In genomic region chr2:174900671-174900991, GRCm38 (mm10) we compare ENCODE assay signal across 8 mouse cellular contexts.
DNase-seq lines count a peak whose midpoint lies in the region; ATAC-seq lines count a peak whose summit lies in the region.

No protein-coding gene starts in this region.

- no peak for ATAC-seq in limb, embryonic 12.5 days (ENCODE audit: insufficient number of reproducible peaks, insufficient read depth, low FRiP score, low TSS enrichment, low read depth)
- peak; percentile 39; the same call in 1 of the 2 replicates for ATAC-seq in neural tube, embryonic 11.5 days (ENCODE audit: insufficient read depth, low FRiP score, low TSS enrichment)

- H3K9me3 ChIP-seq in limb, embryonic 12.5 days = no peaks in the 10 kb centered on the region
- no peaks in the 10 kb centered on the region for H3K9me3 ChIP-seq in neural tube, embryonic 11.5 days (ENCODE audit: control insufficient read depth, low read length)

- peaks cover 11% of the 10 kb centered on the region; the same call in 1 of the 2 replicates for H3K4me1 ChIP-seq in limb, embryonic 12.5 days (replicated peaks)
- no peaks in the 10 kb centered on the region for H3K4me1 ChIP-seq in neural tube, embryonic 11.5 days (ENCODE audit: control insufficient read depth, insufficient read depth, low read length)

- no peak overlapping the region for H3K4me3 ChIP-seq in limb, embryonic 12.5 days (replicated peaks)
- H3K4me3 ChIP-seq in neural tube, embryonic 11.5 days (ENCODE audit: low read depth, low read length) = no peak overlapping the region

- no peaks in the 10 kb centered on the region for H3K27me3 ChIP-seq in limb, embryonic 12.5 days
- H3K27me3 ChIP-seq in neural tube, embryonic 11.5 days (ENCODE audit: control insufficient read depth, insufficient read depth, low read length) = no peaks in the 10 kb centered on the region

- H3K4me2 ChIP-seq in limb, embryonic 12.5 days = no peak overlapping the region
- no peak overlapping the region for H3K4me2 ChIP-seq in neural tube, embryonic 11.5 days (ENCODE audit: low read depth)

- DNase-seq in urinary bladder, postnatal 14 days (ENCODE audit: low spot score) = peak; percentile 60
- no peak for DNase-seq in urinary bladder, postnatal 10 days (ENCODE audit: low spot score)
- DNase-seq in embryo, embryonic 10.5 days (ENCODE audit: low spot score) = peak; percentile 79
- peak; percentile 11 to 48 for DNase-seq in heart, adult 9 months (ENCODE audit: low spot score in 2 of 2)
- DNase-seq in kidney, adult 9 months = peak; percentile 55
- peak; percentile 60 for DNase-seq in neural tube, embryonic 11.5 days (ENCODE audit: low spot score)
- peak; percentile 32 for DNase-seq in yolk sac, embryonic 10.5 days (ENCODE audit: low spot score)

- no peak overlapping the region for H3K9ac ChIP-seq in limb, embryonic 12.5 days (replicated peaks)
- H3K9ac ChIP-seq in neural tube, embryonic 11.5 days (ENCODE audit: low read length) = no peak overlapping the region

- no peaks in the 10 kb centered on the region for H3K36me3 ChIP-seq in limb, embryonic 12.5 days
- no peaks in the 10 kb centered on the region for H3K36me3 ChIP-seq in neural tube, embryonic 11.5 days (ENCODE audit: control insufficient read depth, insufficient read depth, low read length)

- peak overlapping the region; percentile 78 for H3K27ac ChIP-seq in limb, embryonic 12.5 days
- H3K27ac ChIP-seq in neural tube, embryonic 11.5 days (ENCODE audit: low read depth, low read length) = no peak overlapping the region
